Mouse (Mus musculus) lung, embryonic 16.5 days (tissue): ENCODE results near the gene Gm9049. TPM values are rescaled to one million over a fixed set of nuclear protein-coding genes. Genes with fewer than 3 reads are reported as not detected.
"Not testable (repeated sequence)": the region's sequence is repeated elsewhere in the genome, so short reads cannot be mapped to it uniquely, and the experiment has no call there.

Experiments used
- ATAC-seq: fragments of 200-750 bp; cut with Nextera tagmentation; 2 replicates; pipeline ENCODE4 v1.8.0; 2017; ENCODE audit warnings: low read depth, mild to moderate bottlenecking, moderate library complexity
- H3K27ac ChIP-seq: fragments of 300-500 bp; sonication (generic); 2 replicates; pipeline ENCODE4 v1.5.1; 2014; ENCODE audit warnings: mild to moderate bottlenecking, control low read depth, low read length
- H3K27me3 ChIP-seq: fragments of 300-500 bp; sonication (generic); 2 replicates; pipeline ENCODE4 v1.6.1; 2014; ENCODE audit warnings: low read depth, low read length, mixed read lengths; ENCODE audit not compliant: control insufficient read depth, insufficient read depth
- H3K36me3 ChIP-seq: fragments of 300-500 bp; sonication (generic); 2 replicates; pipeline ENCODE4 v1.6.1; 2014; ENCODE audit warnings: low read length; ENCODE audit not compliant: control insufficient read depth, insufficient read depth
- H3K4me1 ChIP-seq: fragments of 300-500 bp; sonication (generic); replicated peaks from 2 replicates; pipeline ENCODE4 v1.6.1; 2014; ENCODE audit warnings: low read length, mixed read lengths; ENCODE audit not compliant: control insufficient read depth, insufficient read depth
- H3K4me2 ChIP-seq: fragments of 300-500 bp; sonication (generic); 2 replicates; pipeline ENCODE4 v1.6.1; 2014; ENCODE audit warnings: low read depth, low read length, control low read depth
- H3K4me3 ChIP-seq: fragments of 300-500 bp; sonication (generic); 2 replicates; pipeline ENCODE4 v1.5.1; 2014; ENCODE audit warnings: mild to moderate bottlenecking, low read length, control low read depth
- H3K9ac ChIP-seq: fragments of 300-500 bp; sonication (generic); 2 replicates; pipeline ENCODE4 v1.6.1; 2014; ENCODE audit warnings: low read length, control low read depth
- H3K9me3 ChIP-seq: fragments of 300-500 bp; sonication (generic); 2 replicates; pipeline ENCODE4 v1.6.1; 2016; ENCODE audit warnings: low read length; ENCODE audit not compliant: control insufficient read depth
- WGBS: fragments of 180-500 bp; shearing (Covaris S2); extraction: QIAGEN DNeasy Blood & Tissue Kit; methylation state at CpG from one replicate; pipeline ENCODE4 v1.1.7; 2014; 5-methylcytosine and 5-hydroxymethylcytosine counted together
- polyA plus RNA-seq: library from polyadenylated mRNA; unstranded; fragments of >200 nt; fragmentation: Nextera tagmentation; extraction: Ambion mirVana; gene quantifications from 2 replicates; pipeline ENCODE4 v1.2.1, GENCODE M21; 2015

Gm9049 gene
- polyA plus RNA-seq, 1 experiment from 2014 or later, result 0.06 TPM

DNA sequence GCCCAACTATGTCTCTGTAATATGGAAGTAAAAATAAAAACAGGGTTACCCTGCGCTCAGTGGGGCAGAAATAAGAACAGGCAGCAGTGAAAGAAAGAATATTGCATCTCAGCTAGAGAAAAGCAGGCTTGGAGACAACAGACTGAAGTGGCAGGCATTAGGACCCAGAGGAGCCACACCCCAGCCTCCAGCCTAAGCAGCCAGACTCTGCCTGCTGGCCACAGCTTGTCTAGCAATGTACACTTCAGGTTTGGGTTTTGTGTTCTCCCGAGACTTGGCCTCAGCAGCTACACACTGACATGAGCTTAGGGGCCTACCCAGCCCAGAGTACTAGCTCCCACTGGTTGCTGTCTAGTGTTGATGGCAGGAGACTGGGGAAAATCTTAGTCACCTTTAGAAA, 51.8 kb downstream of the Gm9049 start:
- H3K4me2 ChIP-seq, H3K4me3 ChIP-seq, H3K4me1 ChIP-seq, H3K9ac ChIP-seq, H3K36me3 ChIP-seq, H3K27ac ChIP-seq, H3K27me3 ChIP-seq, H3K9me3 ChIP-seq: not testable (repeated sequence)
- peak; percentile 36; the same call in 1 of the 2 replicates for ATAC-seq
- WGBS, result 37% methylated on average over 2 of the region's 2 CpGs

Other genes starting within 250 kb of the Gm9049 start
- 42.8 and 44.5 TPM in 2 replicates for gene Mdm1, start 212.3 kb downstream of the Gm9049 start, polyA plus RNA-seq
- gene Il22, start 149.2 kb downstream of the Gm9049 start, polyA plus RNA-seq, result not detected in 2 replicates
- not detected in 2 replicates for gene Gm32717, start 113.3 kb downstream of the Gm9049 start, polyA plus RNA-seq
- not detected in 2 replicates for gene Gm32802, start 95.4 kb downstream of the Gm9049 start, polyA plus RNA-seq
- not detected in 2 replicates for gene Iltifb, start 59.1 kb downstream of the Gm9049 start, polyA plus RNA-seq
- gene Gm9040, start 27.1 kb downstream of the Gm9049 start, polyA plus RNA-seq, result not detected in 2 replicates
- gene Gm9044, start 21.7 kb downstream of the Gm9049 start, polyA plus RNA-seq, result not detected in 2 replicates
- gene Gm9045, start 16.3 kb downstream of the Gm9049 start, polyA plus RNA-seq, result 0.06 TPM in 1 of 2 replicates, not detected in the other
- not detected in 2 replicates for gene Gm9046, start 10.8 kb downstream of the Gm9049 start, polyA plus RNA-seq
- gene Gm9048, start 5.4 kb downstream of the Gm9049 start, polyA plus RNA-seq, result not detected in 2 replicates
- gene Ifng, start 86.9 kb upstream of the Gm9049 start, polyA plus RNA-seq, result not detected in 2 replicates